Mouse (Mus musculus) adrenal gland, postnatal 4 days (tissue): Measurements from ENCODE around the gene Robo4. TPM values are rescaled to one million over a fixed set of nuclear protein-coding genes. Genes with fewer than 3 reads are reported as not detected.

Source experiments
- DNase-seq, 2 experiments: peaks; one replicate each; pipeline ENCODE4 v3.0.0; 2021 to 2022; ENCODE audit warnings: low spot score in 2 of 2, mixed read lengths in 2 of 2
- long read RNA-seq, 2 experiments: library from polyadenylated mRNA; stranded (forward); transcript quantifications; one replicate each; pipeline ENCODE4 v2.0.0; 2021
- total RNA-seq, 2 experiments: library from RNA; stranded (reverse); gene quantifications; 2 replicates each; pipeline ENCODE4 v1.2.3; 2021

Robo4 gene
- total RNA-seq = 10 to 100 TPM; 31.3 to 32.9 TPM
- long read RNA-seq, experiment 1, partial matches to known transcripts = 9 of 13 reads
- long read RNA-seq, experiment 1, other reads (novel, unspliced or antisense) = 2 of 13 reads
- long read RNA-seq, experiment 2, full-length matches to known transcripts = 1 of 33 reads
- long read RNA-seq, experiment 2, partial matches to known transcripts = 28 of 33 reads
- long read RNA-seq, experiment 2, other reads (novel, unspliced or antisense) = 4 of 33 reads

DNA sequence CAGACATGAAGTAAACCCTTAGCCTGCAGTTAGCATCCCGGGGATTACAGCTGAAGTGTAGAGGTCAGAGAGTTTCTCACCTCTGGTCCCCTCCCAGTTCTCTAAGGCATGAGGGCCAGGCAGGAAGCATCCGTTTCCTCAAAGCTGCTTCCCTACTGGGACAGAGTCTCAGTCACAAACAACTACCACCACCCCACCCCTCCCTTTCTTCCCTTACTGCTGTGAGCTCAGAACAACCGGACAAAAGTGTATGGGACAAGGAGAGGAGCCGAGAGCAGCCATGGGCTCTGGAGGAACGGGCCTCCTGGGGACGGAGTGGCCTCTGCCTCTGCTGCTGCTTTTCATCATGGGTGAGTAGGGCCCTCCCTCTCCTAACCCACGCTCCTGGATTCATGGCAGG lies at the start of gene Robo4:
Gene Robo4 (plus strand): TSS at position 96 of the 400 bp plus-strand sequence.
- no peak for DNase-seq

DNA sequence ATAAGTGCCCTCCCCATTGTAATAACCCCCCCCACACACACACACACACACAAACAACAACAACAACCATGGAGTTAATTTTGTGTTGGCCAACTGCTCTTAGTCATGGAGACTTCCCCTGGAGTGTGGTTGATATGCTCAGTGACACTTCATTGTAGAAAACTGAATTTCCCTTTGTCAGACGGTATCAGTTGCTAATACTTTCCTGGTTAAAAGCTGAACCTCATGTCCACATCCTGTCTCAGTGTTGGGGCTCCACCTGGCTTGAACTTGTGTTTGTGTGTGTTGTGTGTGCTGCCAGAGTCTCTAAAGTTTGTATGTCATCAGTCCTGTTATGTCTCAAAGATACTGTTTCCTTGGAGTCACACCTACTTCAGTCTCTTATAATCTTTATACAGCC lies 47.2 kb upstream of the Robo4 start:
- no peak for DNase-seq

GRCm38 (mm10) chr9:37358713-37359330 lies 42.9 kb upstream of the Robo4 start:
- DNase-seq = no peak

DNA sequence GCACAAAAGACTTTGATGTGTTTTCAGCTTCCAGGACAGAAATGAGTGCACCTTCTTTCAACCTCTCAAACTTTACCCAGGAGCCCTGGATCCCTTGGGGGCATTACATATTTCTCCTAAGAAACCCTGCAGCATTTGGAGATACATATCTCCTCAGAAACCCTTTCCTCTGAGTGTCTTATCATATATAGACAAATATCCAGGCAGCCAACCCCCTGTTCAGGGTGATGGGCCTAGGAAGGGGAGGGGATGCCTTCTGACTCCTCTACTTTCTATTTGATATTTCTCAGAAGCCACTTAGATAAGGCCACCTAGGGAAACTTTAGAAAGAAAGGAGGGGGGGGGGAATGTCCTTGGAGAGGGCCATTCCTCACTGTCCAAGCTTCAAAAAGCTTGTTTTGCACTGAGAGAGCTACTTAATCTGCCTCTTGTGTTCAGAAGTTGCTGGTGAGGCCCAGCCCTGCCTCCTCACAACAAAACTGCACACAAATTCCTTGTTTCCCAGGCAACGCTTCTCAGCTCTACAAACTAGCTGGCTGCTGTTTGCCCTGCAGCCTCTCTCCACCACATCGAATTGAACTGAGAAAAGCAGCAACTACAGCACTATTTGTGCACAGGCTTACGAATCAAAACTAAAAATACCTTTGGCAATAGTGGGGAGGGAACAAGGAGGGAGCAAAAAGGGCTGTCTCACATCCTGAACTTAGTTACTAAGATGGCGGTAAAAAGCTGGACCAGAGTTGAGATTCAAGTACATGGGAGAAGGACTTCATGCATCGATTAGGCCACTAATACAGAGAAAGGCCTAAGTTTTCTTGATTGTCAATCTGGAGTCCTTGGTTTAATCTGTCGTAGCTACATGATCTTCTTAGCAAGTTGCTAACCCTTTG lies 42.1 kb upstream of the Robo4 start:
- DNase-seq = peak in 1 of 2 experiments; percentile 13

DNA sequence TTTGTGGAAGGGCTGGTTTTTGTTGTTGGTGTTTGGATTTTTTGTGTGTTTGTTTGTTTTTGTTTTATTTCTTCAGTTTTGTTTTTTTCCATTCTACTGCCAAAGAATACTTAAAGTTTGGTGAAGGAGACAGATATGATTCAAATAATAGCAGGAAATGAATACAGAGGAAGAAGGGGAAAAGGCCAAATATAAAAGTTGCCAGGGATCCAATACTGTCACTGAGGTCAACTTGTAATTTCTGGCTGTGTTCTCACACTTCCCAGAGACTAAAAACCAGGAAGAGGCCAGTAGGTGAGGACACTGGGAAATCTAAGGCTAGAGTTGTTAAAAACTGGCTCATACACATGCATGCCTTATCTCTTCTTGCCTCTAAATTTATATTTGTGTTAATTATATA lies 39.6 kb upstream of the Robo4 start:
- DNase-seq = no peak

GRCm38 (mm10) chr9:37362881-37363280 lies 38.8 kb upstream of the Robo4 start:
- DNase-seq = no peak

GRCm38 (mm10) chr9:37363551-37363950 lies 38.1 kb upstream of the Robo4 start:
- DNase-seq = no peak

DNA sequence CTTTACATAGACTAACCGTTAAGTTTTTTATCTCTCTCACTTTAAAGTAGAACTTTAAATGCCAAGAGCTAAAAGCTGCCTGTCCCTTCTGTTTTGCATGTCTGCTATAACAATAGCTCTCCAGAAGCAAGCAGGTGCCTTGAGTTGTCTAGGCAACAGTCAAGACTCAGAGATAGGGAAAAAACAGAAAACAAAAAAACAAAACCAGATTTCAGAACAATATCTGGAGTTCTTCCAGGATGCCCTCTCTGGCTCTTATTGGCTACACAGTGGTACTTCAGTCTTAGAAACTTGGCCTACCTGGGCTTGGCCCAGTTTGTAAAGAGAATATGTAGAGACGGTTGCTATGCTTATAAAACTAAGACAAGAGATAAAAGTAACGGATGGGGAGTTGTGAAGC lies 37.3 kb upstream of the Robo4 start:
- DNase-seq = no peak

GRCm38 (mm10) chr9:37365706-37366105 lies 36.0 kb upstream of the Robo4 start:
- DNase-seq = no peak

DNA sequence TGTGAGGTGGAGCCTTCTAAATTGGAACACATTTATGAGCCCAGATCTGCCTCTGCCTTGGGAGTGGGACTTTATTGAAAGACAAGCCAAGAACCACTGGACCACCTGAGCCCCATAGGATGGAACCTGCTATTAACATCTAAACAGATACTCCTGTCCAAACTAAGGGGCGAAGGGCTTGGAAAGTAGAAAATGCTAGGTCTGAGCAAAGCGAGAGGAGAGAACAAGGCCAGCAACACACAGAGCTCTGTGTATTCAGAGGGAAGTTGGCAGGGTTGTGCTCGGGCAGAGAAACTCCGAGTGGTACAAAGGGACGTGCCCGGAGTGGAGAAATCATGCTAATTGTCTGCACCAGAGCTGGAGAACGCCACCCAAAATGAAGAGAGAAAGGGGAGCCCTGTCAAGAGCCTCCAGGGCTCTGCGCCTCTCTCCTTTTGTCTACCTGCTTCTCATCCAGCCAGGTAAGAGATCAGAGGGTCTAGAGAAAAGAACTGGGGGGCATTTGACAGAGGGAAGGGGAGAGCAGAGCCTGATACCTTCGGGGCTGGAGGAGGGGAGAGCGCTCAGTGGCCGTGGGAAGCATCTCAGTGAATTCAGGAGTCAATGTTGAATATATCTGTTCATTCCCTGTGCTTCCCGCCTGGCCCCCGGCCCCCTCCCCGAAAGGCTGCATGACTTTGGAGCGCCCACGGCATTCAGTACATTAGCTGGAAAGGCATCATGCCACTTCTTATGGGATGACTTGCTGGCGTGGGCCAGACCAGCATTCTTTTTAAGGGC lies 34.2 kb upstream of the Robo4 start, which contains the start of gene Hepacam:
Gene Hepacam (plus strand): TSS at position 51 of the 780 bp plus-strand sequence.
- no peak for DNase-seq

DNA sequence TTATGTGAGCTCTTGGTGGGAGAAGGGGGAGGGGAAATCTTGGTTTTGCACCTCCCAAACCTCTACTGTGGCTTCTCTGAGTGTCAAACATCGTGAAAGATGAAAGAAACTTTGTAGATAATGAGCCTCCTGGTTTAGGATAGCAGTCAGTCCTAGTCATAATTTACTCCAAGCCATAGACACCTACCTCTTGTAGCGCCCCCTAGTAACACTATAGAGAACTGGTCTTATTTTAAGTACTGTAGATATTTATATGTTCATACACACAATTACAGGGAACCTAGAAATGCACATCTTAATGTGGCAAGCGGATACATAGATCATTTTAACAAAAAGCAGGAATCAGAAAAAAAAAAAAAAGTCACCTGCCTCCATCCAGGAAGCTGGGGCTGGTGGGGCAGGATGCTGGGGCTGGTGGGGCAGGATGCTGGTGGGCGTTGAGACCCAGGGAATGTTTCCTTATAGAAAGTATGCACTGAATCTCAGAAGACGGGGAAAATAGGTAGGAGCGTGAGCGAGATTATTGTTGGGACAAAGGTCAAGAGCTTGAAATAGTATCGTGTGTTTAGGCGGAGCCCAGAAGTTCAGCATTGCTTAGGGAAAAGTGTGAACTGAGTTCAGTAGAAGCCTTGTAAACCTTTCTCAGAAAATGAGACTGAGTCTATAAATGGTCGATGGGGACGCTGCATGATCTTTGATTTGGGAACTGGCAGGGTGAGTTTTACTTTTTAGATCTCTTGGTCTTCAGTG lies 33.4 kb upstream of the Robo4 start:
- DNase-seq = no peak

GRCm38 (mm10) chr9:37368860-37369259 lies 32.8 kb upstream of the Robo4 start:
- DNase-seq = no peak

DNA sequence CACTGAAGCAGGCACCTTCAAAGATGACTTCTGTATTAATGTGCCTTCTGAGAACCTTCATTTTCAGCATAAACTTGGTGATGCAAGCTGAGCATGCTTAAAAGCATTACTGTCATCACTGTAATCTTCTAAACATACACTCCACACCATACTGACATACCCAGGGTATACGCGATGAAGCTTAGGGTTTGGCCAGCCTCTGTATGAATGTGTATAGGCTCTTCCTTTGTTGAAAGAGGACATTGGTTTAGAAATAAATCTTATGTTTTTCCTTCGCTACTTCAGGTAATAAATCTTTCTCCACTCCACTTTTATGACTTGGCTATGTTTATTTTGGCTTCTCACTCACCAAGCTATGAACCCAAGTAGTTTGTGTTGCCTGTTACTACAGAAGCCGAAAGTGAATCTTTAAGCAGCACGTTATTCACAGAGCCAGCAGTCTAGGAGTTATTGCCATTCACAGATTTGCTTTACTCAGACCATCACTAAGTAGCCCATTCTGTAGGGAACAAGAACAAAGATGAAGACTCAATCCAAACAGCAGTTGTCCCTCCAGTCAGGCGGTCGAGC lies 30.4 kb upstream of the Robo4 start:
- DNase-seq = no peak

- DNase-seq = no peak
Observed at GRCm38 (mm10) chr9:37375718-37376117, 26.0 kb upstream of the Robo4 start.

GRCm38 (mm10) chr9:37383161-37383560 lies 18.5 kb upstream of the Robo4 start:
- no peak for DNase-seq

DNA sequence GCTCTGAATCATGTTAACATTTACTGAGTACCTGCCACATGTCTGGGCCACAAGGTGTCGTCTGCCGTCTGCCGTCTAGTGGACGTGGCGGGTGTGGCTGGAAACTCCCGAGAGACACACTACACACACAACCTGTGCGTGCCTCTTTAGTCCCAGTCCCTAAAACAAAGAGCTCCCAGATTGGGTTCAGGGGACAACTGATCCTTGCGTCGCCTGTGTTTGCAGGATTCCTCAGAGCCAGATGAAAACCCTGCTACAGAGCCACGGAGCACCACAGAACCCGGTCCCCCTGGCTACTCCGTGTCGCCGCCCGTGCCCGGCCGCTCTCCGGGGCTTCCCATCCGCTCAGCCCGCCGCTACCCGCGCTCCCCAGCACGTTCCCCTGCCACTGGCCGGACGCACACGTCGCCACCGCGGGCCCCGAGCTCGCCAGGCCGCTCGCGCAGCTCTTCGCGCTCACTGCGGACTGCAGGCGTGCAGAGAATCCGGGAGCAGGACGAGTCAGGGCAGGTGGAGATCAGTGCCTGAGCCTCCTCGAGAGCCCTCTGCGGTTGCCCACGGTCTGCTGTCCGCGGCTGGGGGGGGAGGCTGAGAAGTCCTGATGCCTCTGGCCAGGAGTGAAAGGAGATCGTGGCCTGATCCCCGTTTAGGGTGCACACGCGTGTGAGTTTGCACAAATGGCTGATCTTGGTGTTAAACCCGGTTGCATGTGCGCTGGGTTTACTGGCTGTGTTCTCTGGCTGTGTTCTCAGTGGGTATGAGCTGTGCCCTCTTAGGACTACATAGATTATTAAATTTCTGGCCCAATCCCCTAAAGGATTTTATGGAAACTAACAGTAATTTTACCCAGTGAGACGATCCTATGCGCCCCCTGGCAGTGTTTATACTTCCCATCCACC lies 17.2 kb upstream of the Robo4 start:
- peak in 1 of 2 experiments; percentile 15 for DNase-seq

- DNase-seq = no peak
Observed at GRCm38 (mm10) chr9:37390891-37391290, 10.8 kb upstream of the Robo4 start.

- no peak for DNase-seq
Observed at GRCm38 (mm10) chr9:37392071-37392470, 9.6 kb upstream of the Robo4 start.

DNA sequence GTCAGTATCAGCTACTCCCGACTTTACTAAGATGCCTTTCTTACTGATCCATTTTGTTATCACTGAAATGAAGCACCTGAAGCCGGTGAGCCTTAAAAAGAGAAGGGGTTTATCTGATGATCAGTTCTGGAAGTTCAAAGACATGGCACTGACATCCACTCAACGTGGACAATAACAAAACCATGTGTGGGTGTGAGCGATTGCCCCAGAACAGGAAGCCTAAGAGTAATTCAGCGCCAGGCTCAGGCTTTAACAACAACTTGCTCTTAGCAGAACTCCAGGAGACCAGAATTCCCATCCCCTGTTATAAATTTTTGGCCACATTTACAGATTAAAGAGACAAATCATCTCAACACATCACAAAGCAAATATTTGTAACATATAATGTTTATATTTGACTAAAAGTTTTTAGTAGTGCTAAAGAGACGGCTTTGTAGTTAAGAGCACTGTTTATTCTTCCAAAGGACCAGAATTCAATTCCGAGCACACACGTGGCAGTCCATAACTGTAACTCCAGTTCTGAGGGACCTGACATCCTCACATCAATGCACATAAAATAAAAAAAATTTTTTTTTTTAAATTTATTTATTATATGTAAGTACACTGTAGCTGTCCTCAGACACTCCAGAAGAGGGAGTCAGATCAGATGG lies 8.1 kb upstream of the Robo4 start:
- DNase-seq = no peak
